In the genomic region with DNA sequence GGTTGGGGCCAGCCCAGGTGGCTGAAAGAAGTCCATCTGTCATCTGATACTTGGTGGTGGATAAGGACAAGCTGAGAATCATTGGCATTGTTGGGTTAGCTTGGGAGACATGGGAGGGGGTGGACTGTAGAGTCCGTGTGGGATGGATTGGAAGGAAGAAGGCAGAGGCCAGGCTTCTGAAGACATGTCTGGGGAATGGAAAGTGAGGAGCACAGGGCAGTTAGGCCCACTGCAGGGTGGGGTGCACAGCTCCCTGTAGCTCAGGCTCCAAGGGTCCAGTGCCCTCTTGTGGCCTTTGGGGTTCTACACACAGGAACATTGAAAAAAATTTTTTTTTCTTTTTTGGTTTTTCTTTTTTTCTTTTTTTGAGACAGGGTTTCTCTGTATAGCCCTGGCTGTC, we compare ENCODE assay signal across 8 mouse cellular contexts. TPM values are rescaled to one million over a fixed set of nuclear protein-coding genes. Genes with fewer than 3 reads are reported as not detected.
A peak's percentile ranks its signal among the peaks of the same experiment; 100 is the strongest.
DNase-seq lines count a peak whose midpoint lies in the region; ATAC-seq and TF ChIP-seq lines count a peak whose summit lies in the region.

No protein-coding gene starts in this region.

- H3K4me1 ChIP-seq in kidney, embryonic 14.5 days (ENCODE audit: control insufficient read depth, insufficient read depth, low read length), result no peaks in the 10 kb centered on the region
- H3K4me1 ChIP-seq in MEL (ENCODE audit: control insufficient read depth in 1 of 2, insufficient read depth in 2 of 2, low read length in 2 of 2), result peaks cover 0 to 8% of the 10 kb centered on the region in 2 experiments; a peak in 1 of 4 replicates
- H3K4me1 ChIP-seq in heart, postnatal 0 days (ENCODE audit: control insufficient read depth, insufficient read depth), result no peaks in the 10 kb centered on the region
- no peaks in the 10 kb centered on the region for H3K4me1 ChIP-seq in liver, embryonic 11.5 days (replicated peaks; ENCODE audit: control insufficient read depth, insufficient read depth, low read length)
- H3K4me1 ChIP-seq in neural tube, embryonic 14.5 days (ENCODE audit: control insufficient read depth, insufficient read depth, low read length), result no peaks in the 10 kb centered on the region

- no peak overlapping the region for H3K9ac ChIP-seq in kidney, embryonic 14.5 days (ENCODE audit: low read depth, low read length)
- H3K9ac ChIP-seq in MEL (ENCODE audit: control insufficient read depth, low read depth, low read length, poor library complexity, severe bottlenecking), result no peak overlapping the region
- no peak overlapping the region for H3K9ac ChIP-seq in heart, postnatal 0 days (replicated peaks; ENCODE audit: low read depth, low read length)
- no peak overlapping the region for H3K9ac ChIP-seq in liver, embryonic 11.5 days (ENCODE audit: low read depth, low read length)
- H3K9ac ChIP-seq in neural tube, embryonic 14.5 days (replicated peaks; ENCODE audit: low read depth, low read length), result no peak overlapping the region

- peak; percentile 50 for TF ChIP-seq RAD21 in MEL (IDR thresholded peaks at IDR 0.05; ENCODE audit: low read depth, low read length)

- peak; percentile 49 to 73 (median 69) for TF ChIP-seq CTCF in MEL (IDR thresholded peaks at IDR 0.05 in 2 of 3, conservative IDR thresholded peaks at IDR 0.05 in 1 of 3; ENCODE audit: control insufficient read depth in 1 of 3, insufficient read depth in 1 of 3, low read depth in 2 of 3, low read length in 3 of 3, poor library complexity in 1 of 3, severe bottlenecking in 1 of 3)
- peak; percentile 66 for TF ChIP-seq CTCF in heart, postnatal 0 days (IDR thresholded peaks at IDR 0.05; ENCODE audit: low read depth)

- no peaks in the 10 kb centered on the region for H3K27me3 ChIP-seq in kidney, embryonic 14.5 days (ENCODE audit: control insufficient read depth, insufficient read depth, low read length)
- H3K27me3 ChIP-seq in MEL (ENCODE audit: control insufficient read depth in 1 of 2, insufficient read depth in 2 of 2, low read length in 2 of 2), result no peaks in the 10 kb centered on the region
- no peaks in the 10 kb centered on the region for H3K27me3 ChIP-seq in heart, postnatal 0 days (ENCODE audit: control insufficient read depth, insufficient read depth, low read length)
- no peaks in the 10 kb centered on the region for H3K27me3 ChIP-seq in liver, embryonic 11.5 days (replicated peaks; ENCODE audit: control insufficient read depth, insufficient read depth, low read length)
- H3K27me3 ChIP-seq in neural tube, embryonic 14.5 days (ENCODE audit: control insufficient read depth, insufficient read depth, low read length), result no peaks in the 10 kb centered on the region

- H3K27ac ChIP-seq in kidney, embryonic 14.5 days (ENCODE audit: low read depth, low read length), result no peak overlapping the region
- H3K27ac ChIP-seq in MEL (ENCODE audit: control insufficient read depth, low read depth, low read length), result no peak overlapping the region
- H3K27ac ChIP-seq in heart, postnatal 0 days (ENCODE audit: low read depth), result no peak overlapping the region
- no peak overlapping the region for H3K27ac ChIP-seq in liver, embryonic 11.5 days (ENCODE audit: low read depth, low read length)
- H3K27ac ChIP-seq in neural tube, embryonic 14.5 days (ENCODE audit: low read depth, low read length), result no peak overlapping the region

- no peak for TF ChIP-seq EP300 in MEL (IDR thresholded peaks at IDR 0.05; ENCODE audit: low read depth in 1 of 2, low read length in 2 of 2)
- no peak for TF ChIP-seq EP300 in heart, postnatal 0 days (IDR thresholded peaks at IDR 0.05; ENCODE audit: low read depth)

- no peak overlapping the region for H3K4me2 ChIP-seq in kidney, embryonic 14.5 days (replicated peaks; ENCODE audit: low read depth, low read length)
- no peak overlapping the region for H3K4me2 ChIP-seq in heart, postnatal 0 days (ENCODE audit: low read depth, low read length)
- H3K4me2 ChIP-seq in liver, embryonic 11.5 days, result no peak overlapping the region
- no peak overlapping the region for H3K4me2 ChIP-seq in neural tube, embryonic 14.5 days (ENCODE audit: low read depth, low read length)

- DNase-seq in kidney, adult 9 months, result no peak
- DNase-seq in MEL (ENCODE audit: low read depth, low spot score), result peak; percentile 79
- DNase-seq in cerebellum, postnatal 10 days, result peak; percentile 70 to 79
- DNase-seq in heart, postnatal 0 days (ENCODE audit: low spot score), result no peak
- no peak for DNase-seq in liver, embryonic 11.5 days (ENCODE audit: low spot score)
- no peak for DNase-seq in layer of hippocampus, adult 18-20 months (ENCODE audit: low spot score in 2 of 2)

- no peaks in the 10 kb centered on the region for H3K79me2 ChIP-seq in MEL (ENCODE audit: control insufficient read depth, insufficient read depth, low read length, poor library complexity)

- ATAC-seq in kidney, embryonic 14.5 days (ENCODE audit: low FRiP score, low TSS enrichment), result peak; percentile 73; the same call in 1 of the 2 replicates
- ATAC-seq in heart, postnatal 0 days (ENCODE audit: insufficient read depth, low read depth), result peak; percentile 83
- ATAC-seq in liver, embryonic 11.5 days (replicated peaks; ENCODE audit: low FRiP score), result peak; percentile 74
- ATAC-seq in neural tube, embryonic 14.5 days (ENCODE audit: low read depth), result peak; percentile 44; the same call in 1 of the 2 replicates

- 15% methylated on average over 1 of the region's 1 CpGs for WGBS in kidney, embryonic 14.5 days
- WGBS in heart, postnatal 0 days, result 29% methylated on average over 1 of the region's 1 CpGs
- WGBS in liver, embryonic 11.5 days, result 44% methylated on average over 1 of the region's 1 CpGs
- WGBS in neural tube, embryonic 14.5 days, result 53% methylated on average over 1 of the region's 1 CpGs

- TF ChIP-seq POLR2A in MEL (IDR thresholded peaks at IDR 0.05; ENCODE audit: control insufficient read depth in 1 of 2, insufficient read depth in 1 of 2, low read depth in 1 of 2, low read length in 2 of 2, poor library complexity in 1 of 2), result peak in 1 of 2 experiments; percentile 24; a peak in 1 of 4 replicates

- H3K36me3 ChIP-seq in kidney, embryonic 14.5 days (ENCODE audit: control insufficient read depth, insufficient read depth, low read length), result peaks cover 41% of the 10 kb centered on the region
- peaks cover 9 to 12% of the 10 kb centered on the region in 2 experiments for H3K36me3 ChIP-seq in MEL (ENCODE audit: control insufficient read depth in 1 of 2, insufficient read depth in 2 of 2, low read length in 2 of 2)
- H3K36me3 ChIP-seq in heart, postnatal 0 days (replicated peaks; ENCODE audit: control insufficient read depth, insufficient read depth, low read length), result peaks cover 40% of the 10 kb centered on the region
- peaks cover 26% of the 10 kb centered on the region for H3K36me3 ChIP-seq in liver, embryonic 11.5 days (ENCODE audit: control insufficient read depth, insufficient read depth, low read length)
- H3K36me3 ChIP-seq in neural tube, embryonic 14.5 days (ENCODE audit: control insufficient read depth, insufficient read depth, low read length), result peaks cover 29% of the 10 kb centered on the region

- H3K4me3 ChIP-seq in kidney, embryonic 14.5 days (ENCODE audit: low read length), result no peak overlapping the region
- H3K4me3 ChIP-seq in MEL (ENCODE audit: control insufficient read depth in 1 of 2, insufficient read depth in 1 of 2, low read depth in 2 of 2, low read length in 2 of 2), result no peak overlapping the region
- no peak overlapping the region for H3K4me3 ChIP-seq in heart, postnatal 0 days (ENCODE audit: low read depth, low read length)
- H3K4me3 ChIP-seq in liver, embryonic 11.5 days (ENCODE audit: low read depth, low read length), result no peak overlapping the region
- H3K4me3 ChIP-seq in neural tube, embryonic 14.5 days (ENCODE audit: low read depth, low read length), result no peak overlapping the region

- no peaks in the 10 kb centered on the region for H3K9me3 ChIP-seq in kidney, embryonic 14.5 days (ENCODE audit: control insufficient read depth, low read length)
- H3K9me3 ChIP-seq in MEL (replicated peaks; ENCODE audit: insufficient read depth, low read length), result no peaks in the 10 kb centered on the region
- no peaks in the 10 kb centered on the region for H3K9me3 ChIP-seq in heart, postnatal 0 days (replicated peaks; ENCODE audit: control insufficient read depth, low read length)
- no peaks in the 10 kb centered on the region for H3K9me3 ChIP-seq in liver, embryonic 11.5 days (ENCODE audit: control insufficient read depth, low read length)
- H3K9me3 ChIP-seq in neural tube, embryonic 14.5 days (ENCODE audit: control insufficient read depth, low read length), result no peaks in the 10 kb centered on the region

RNA-seq across cellular contexts. Expression of a gene that starts 18.3 kb away (rescaled TPM):
- 281 and 296 TPM in 2 replicates for polyA plus RNA-seq in kidney, embryonic 14.5 days (2014; fragmentation: Nextera tagmentation; extraction: Ambion mirVana)
- 305 and 329 TPM in 2 replicates for total RNA-seq in MEL (2012; rRNA removed)
- polyA plus RNA-seq in MEL (2012; ENCODE audit: insufficient read depth in 1 of 2, insufficient read length in 2 of 2, low read depth in 1 of 2, low replicate concordance in 2 of 2, missing spikeins in 1 of 2), result 100 to 1,000 TPM in 1 of 2 experiments, not detected in 1; 420 TPM
- total RNA-seq in heart, postnatal 0 days (2014; rRNA removed; ENCODE audit: low replicate concordance), result 199 and 295 TPM in 2 replicates
- 146 and 157 TPM in 2 replicates for polyA plus RNA-seq in heart, postnatal 0 days (2015; fragmentation: Nextera tagmentation; extraction: Ambion mirVana)
- 276 and 285 TPM in 2 replicates for polyA plus RNA-seq in liver, embryonic 11.5 days (2014; fragmentation: Nextera tagmentation; extraction: Ambion mirVana)
- 198 and 202 TPM in 2 replicates for polyA plus RNA-seq in neural tube, embryonic 14.5 days (2014; fragmentation: Nextera tagmentation; extraction: Ambion mirVana)
- 100 to 1,000 TPM; 189 to 219 TPM for total RNA-seq in layer of hippocampus, adult 18-20 months (2021)

RNA-seq across cellular contexts. Expression of a gene that starts 30.2 kb away (rescaled TPM):
- 12.7 TPM in 2 replicates for polyA plus RNA-seq in kidney, embryonic 14.5 days (2014; fragmentation: Nextera tagmentation; extraction: Ambion mirVana)
- total RNA-seq in MEL (2012; rRNA removed), result 8.4 and 9.1 TPM in 2 replicates
- polyA plus RNA-seq in MEL (2012; ENCODE audit: insufficient read depth in 1 of 2, insufficient read length in 2 of 2, low read depth in 1 of 2, low replicate concordance in 2 of 2, missing spikeins in 1 of 2), result 10 to 100 TPM in 1 of 2 experiments, not detected in 1; 13.5 TPM
- total RNA-seq in heart, postnatal 0 days (2014; rRNA removed; ENCODE audit: low replicate concordance), result 0.23 and 2.6 TPM in 2 replicates
- 1.2 and 2.1 TPM in 2 replicates for polyA plus RNA-seq in heart, postnatal 0 days (2015; fragmentation: Nextera tagmentation; extraction: Ambion mirVana)
- polyA plus RNA-seq in liver, embryonic 11.5 days (2014; fragmentation: Nextera tagmentation; extraction: Ambion mirVana), result 3.1 and 4.3 TPM in 2 replicates
- polyA plus RNA-seq in neural tube, embryonic 14.5 days (2014; fragmentation: Nextera tagmentation; extraction: Ambion mirVana), result 0.72 and 0.84 TPM in 2 replicates
- 1 to 10 TPM; 2.4 to 3.1 TPM for total RNA-seq in layer of hippocampus, adult 18-20 months (2021)

RNA-seq across cellular contexts. Expression of a gene that starts 35.8 kb away (rescaled TPM):
- 0.31 and 0.36 TPM in 2 replicates for polyA plus RNA-seq in kidney, embryonic 14.5 days (2014; fragmentation: Nextera tagmentation; extraction: Ambion mirVana)
- total RNA-seq in MEL (2012; rRNA removed), result 1.4 and 1.6 TPM in 2 replicates
- polyA plus RNA-seq in MEL (2012; ENCODE audit: insufficient read depth in 1 of 2, insufficient read length in 2 of 2, low read depth in 1 of 2, low replicate concordance in 2 of 2, missing spikeins in 1 of 2), result 1 to 10 TPM in 1 of 2 experiments, not detected in 1; 4.7 TPM
- total RNA-seq in heart, postnatal 0 days (2014; rRNA removed; ENCODE audit: low replicate concordance), result not detected in 2 replicates
- 0.26 and 0.27 TPM in 2 replicates for polyA plus RNA-seq in heart, postnatal 0 days (2015; fragmentation: Nextera tagmentation; extraction: Ambion mirVana)
- polyA plus RNA-seq in liver, embryonic 11.5 days (2014; fragmentation: Nextera tagmentation; extraction: Ambion mirVana), result 0.32 and 0.39 TPM in 2 replicates
- 0.13 TPM in 1 of 2 replicates, not detected in the other for polyA plus RNA-seq in neural tube, embryonic 14.5 days (2014; fragmentation: Nextera tagmentation; extraction: Ambion mirVana)
- 1 to 10 TPM in 1 of 2 experiments, under 1 TPM in 1; 0.68 to 1.0 TPM for total RNA-seq in layer of hippocampus, adult 18-20 months (2021)

Comparison
In these comparisons a context has a peak if more than half of its experiments do, and no peak if none do; other contexts are left out.
1. DNase-seq: peak in MEL (single experiment) and cerebellum, postnatal 10 days (2 of 2); none in kidney, adult 9 months (single experiment), heart, postnatal 0 days (single experiment), liver, embryonic 11.5 days (single experiment) and layer of hippocampus, adult 18-20 months (0 of 2).
2. Peak in every context shown above with its lines, with median percentiles within 50 percentile points of each other: ATAC-seq.